Mouse (Mus musculus): ENCODE data around the gene Por.

DNA sequence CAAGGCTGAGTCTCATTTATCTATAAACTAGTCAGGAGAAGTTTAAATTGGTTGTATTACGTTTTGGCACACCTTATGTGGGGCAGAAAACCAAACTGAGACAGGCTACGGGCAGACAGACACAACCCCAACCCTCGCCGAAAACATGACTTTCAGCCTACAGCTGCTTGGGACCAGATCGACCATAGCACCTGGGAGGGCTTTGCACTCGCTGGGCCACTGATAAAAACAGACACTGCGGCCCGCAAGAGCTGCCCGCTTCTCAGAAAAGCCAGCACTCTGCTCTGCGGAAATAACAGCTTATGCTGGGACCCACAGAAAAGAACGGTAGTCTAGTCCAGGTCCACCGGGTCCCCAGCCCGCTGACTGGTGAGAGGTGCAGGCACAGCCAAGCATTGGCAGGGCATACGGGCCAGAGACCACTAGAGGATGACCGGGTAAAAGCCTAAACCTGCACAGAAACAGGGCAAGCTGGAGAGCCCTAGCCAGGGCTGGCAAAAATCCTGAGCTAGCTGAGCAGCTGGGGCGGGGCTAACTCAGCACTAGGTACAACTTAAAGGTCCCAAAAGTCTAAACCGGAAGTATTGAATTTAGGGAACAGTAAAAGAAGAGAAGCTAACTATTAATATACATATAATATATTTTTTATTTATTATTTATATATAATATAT is 12.0 kb upstream of the Por start:
- TF ChIP-seq POLR2A (IDR thresholded peaks at IDR 0.05; ENCODE audit: borderline replicate concordance, insufficient read depth, low read length), result no peak
- TF ChIP-seq CTCF (IDR thresholded peaks at IDR 0.05; ENCODE audit: borderline replicate concordance, insufficient read depth, low read depth, low read length), result no peak

Data from cerebellum, adult 2 months (tissue).